Mouse (Mus musculus) bone marrow macrophage, adult 2 months (primary cell): ENCODE data around the gene Zswim3.

Experiments
- CTCF ChIP-seq: IDR thresholded peaks from 2 replicates; pipeline ENCODE4 v1.5.1; 2012; ENCODE audit warnings: low read depth, mild to moderate bottlenecking, low read length, moderate library complexity
- POLR2A ChIP-seq: IDR thresholded peaks from 2 replicates; pipeline ENCODE4 v1.6.1; 2012; ENCODE audit warnings: mild to moderate bottlenecking, low read depth, low read length, borderline replicate concordance

GRCm38 (mm10) chr2:164790451-164790850, 14.4 kb upstream of the Zswim3 start:
- no peak for TF ChIP-seq POLR2A
- TF ChIP-seq CTCF: no peak
